Mouse (Mus musculus) mouse embryonic stem cell (cell line): ENCODE measurements around the gene Scaf11.

Source experiments
- in situ Hi-C, 2 experiments: fragments of 300-500 bp; cut with MboI; formaldehyde crosslinking; loops; 1 replicate in 1 of 2; 3 replicates in 1 of 2; pipeline ENCODE4 v1.14.3; 2019 to 2020; ENCODE audit warnings: low sequenced_read_pairs in 2 of 2, low pct_unique_long_range_greater_than_20kb in 1 of 2, mixed read lengths in 1 of 2; ENCODE audit not compliant: unreplicated experiment in 1 of 2

Scaf11 gene

DNA sequence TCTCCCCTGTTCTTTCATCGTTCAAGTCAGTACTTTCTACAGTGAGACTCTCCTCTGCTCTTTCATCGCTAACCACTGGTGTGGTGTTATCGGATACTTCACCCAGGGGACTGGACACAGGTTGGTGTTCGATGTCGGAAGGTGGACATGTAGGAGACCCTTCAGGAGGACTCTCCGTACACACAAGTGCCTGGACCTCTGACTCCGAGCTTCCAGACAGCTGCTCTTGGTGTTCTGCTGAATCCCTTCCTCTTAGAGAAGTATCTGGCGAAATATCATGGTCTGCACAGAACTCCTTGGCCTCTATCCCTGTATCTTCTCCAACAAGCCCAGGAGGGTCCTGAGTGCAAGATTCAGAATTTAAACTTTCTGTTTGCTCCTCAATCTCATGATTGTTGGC is 40.7 kb downstream of the Scaf11 start:
- in situ Hi-C loops = no loop called here

DNA sequence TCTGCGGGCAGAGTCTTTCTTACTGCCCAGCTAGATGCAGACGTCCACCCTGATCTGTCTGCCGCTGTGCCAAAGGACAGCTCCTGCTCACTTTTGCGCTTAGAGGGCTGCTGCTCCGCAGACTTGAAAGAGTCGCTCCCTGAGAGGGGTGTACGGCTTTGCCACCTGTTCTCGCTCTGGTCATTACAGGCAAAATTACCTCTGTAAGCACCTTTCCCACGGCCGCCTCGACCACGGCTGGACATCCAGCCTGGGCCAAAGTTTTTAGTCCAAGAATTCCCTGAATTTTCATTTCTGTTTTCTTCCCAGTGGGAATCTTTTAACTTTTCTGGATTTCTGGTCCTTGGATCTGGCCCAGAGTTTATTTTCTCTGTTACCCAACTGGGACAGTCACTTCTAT is 42.5 kb downstream of the Scaf11 start:
- in situ Hi-C loops = no loop called here

DNA sequence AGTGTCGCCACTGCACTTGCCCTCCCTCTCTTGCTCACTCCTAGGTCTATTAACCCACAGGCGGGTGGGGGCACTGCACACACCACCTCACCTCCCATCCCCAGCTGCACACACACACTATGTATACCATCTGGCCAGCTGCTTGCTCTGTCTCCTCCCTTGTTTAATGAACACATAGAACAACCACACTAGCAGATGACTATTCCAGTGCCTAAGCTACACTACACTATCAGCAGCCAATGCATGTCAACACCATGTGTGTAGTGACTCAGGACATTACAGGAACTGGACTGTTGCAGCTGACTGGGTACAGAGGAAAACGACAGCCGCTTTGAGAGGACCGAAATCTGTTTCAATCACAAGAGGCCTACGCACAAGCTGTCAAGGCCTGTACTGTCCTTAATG is 51.9 kb downstream of the Scaf11 start:
- in situ Hi-C loops = no loop called here

DNA sequence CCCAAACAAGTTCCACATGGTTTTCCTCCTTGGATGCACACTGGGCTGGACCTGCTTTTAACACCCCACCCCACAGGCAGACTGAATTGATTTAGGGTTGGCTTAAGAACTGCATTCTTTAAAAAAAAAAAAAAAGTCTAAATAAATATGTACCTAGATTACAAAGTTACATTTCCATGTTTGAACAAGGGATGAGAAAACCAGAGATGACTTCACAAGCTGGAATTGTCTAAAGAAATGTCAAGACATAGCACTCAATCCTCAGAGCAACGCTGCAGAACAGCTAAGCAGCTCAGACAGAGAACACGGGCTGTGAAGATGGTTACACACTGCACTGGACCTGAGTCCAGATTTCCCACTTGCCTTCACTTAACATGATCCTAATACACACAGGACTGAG is 53.5 kb downstream of the Scaf11 start:
- in situ Hi-C loops = no loop called here

DNA sequence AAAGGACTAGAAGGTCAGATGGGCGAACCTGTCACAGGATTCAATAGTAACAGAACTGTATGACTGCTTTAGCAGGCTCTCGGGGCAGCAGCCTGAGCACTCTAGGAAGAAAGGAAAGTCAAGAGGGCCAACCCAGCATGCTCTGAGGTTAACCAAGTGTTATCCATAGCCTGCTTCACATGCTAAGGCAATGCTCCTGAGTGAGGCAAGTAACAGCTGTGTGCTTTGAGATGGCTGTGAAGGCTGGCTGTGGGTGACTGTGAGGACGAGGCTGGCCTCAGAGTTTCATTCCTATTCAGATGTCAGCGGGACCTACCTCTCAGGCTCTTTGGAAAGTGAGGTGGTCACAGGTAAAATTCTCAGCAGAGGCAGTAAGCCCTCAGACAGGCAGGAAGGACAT is 54.4 kb downstream of the Scaf11 start:
- in situ Hi-C loops = no loop called here

DNA sequence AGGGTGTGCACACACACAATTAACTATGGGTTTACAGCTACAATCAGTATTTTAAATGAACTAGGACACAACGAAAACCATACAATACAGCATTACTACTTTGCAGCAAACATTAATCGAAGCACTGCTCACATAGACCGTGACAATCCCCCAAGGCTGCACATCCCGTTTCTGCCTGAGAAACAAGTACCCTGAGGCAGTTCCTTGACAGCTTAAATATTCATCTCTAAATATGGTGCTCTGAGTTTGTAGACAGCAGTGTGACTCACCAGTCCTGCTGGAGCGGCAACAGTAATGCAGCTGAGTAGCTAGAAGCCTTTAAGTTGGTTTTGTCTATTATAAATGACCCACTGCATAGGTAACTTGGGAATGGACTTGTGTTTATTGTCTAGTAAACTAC is 55.1 kb downstream of the Scaf11 start:
- in situ Hi-C loops = no loop called here

DNA sequence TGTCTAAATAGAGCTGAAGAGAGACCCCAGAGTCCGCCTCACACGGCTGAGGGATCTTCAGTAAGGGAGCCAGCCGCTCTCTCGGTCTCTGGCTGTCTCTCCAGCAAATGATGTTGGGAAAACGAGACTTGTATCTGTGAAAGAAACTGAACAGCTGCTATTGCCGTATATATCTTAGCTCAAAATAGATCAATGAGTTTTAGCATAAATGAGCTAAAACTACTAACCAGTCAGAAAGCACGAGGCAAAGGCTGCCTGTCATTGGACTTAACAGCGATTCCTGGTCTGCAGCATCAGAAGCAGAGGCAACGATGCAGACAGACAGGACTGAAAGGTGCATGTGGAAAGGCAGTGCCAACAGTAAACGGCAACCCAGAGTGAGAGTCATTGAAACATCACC is 62.3 kb downstream of the Scaf11 start:
- in situ Hi-C loops = no loop called here

DNA sequence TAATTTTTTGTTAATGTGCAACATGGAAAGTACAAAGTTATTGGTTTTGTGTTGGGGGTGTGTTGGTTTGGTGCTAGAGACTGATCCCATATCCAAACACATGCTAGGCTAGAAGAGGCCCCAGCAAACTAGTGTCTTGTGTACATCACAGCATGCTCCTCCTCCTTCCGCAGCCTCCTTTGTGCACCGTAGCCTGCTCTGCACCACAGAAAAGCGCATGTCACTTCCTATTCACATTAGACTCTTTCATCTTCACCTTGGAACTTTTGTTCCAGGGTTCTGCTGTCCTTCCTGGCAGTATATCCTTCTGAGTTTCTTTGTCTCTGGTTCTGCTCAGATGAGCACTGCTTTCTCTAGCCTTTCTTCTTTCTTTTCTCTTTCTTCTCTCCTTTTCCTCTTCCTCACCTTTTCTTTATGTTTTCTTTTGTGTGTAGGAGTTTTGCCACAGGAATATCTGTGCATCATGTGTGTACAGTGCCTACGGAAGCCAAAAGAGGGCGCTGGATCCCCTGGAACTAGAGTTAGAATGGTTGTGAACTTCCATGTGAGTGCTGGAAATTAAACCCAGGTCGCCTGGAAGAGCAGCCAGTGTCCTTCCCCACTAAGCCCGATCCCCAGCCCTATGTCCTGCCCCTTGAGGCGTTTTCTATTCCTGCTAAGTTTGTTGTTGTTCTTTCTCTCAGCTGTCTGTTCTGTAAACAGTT is 63.9 kb downstream of the Scaf11 start:
- in situ Hi-C loops = no loop called here

DNA sequence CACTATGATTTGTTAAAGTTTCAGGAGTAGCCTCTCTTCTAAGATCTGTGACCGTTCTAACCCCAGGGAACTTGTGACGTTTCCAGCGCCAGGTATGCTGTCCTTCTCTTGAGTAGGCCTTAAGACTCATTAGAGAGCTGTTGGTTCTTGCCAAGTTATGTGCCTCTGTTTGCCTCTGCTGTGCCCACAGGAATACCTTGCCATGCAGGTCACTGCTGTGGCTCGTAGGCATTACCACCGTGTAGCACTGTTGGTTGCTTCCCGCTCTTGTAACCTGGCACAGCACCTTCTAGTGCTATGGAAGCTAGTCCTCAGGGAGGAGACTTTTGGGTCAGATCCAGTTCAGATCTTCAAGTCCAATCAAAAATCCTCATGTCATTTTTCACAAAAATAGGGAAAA is 65.6 kb downstream of the Scaf11 start:
- in situ Hi-C loops = no loop called here

DNA sequence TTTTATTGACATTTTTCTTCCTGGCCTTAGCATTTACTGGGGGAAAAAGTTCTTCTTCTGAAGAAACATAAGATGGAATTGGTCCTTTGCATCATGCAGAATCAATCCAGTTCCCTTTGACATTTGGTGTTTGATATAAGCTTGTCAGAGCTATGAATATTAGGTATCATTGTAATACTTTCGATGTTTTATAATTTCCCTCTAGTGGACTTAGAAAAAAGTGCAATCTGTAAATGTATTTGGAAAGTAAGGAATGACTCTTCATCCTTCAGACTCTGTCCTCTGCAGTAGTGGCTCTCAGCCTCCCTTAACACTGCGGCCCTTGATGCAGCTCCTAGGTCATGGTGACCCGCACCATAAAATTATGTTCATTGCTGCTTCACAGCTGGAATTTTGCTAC is 67.8 kb downstream of the Scaf11 start:
- in situ Hi-C loops = no loop called here

DNA sequence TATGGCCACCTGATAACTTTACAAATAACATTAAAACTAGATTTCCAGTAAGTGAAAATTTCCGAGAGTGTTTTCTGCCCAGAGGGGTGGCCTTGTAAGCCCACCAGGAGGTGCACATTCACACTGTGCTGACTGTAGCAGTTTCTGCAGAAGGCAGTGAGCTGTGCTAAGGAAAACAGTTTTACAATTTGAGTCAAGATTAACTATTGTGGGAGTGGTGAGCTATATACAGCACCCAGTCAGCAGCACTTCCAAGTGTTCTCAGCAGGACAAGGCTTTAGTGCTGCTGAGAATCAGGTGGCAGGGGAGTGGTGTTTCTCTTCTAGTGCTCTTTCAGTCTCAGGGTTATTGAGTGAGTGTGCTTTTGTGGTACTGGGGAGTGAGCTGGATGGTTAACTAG is 72.1 kb downstream of the Scaf11 start:
- in situ Hi-C loops = no loop called here

DNA sequence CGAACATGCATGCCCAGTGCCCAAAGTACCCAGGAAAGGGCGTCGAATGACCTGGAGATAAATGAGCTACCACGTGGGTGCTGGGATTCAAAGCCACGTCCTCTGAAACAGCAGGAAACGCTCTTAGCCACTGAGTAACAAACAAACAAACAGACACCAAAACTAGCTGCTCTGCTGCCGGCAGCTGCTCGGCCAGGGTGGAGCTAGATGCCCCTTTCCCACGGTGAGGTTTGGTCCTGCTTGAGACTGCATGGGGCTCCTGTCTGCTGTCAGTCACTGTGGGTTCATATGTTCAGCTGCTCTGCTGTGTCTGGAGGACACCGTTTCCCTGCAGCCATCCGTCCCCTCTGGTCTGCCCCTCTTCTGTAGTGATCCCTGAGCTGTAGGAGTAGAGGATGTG is 78.4 kb downstream of the Scaf11 start:
- in situ Hi-C loops = no loop called here

DNA sequence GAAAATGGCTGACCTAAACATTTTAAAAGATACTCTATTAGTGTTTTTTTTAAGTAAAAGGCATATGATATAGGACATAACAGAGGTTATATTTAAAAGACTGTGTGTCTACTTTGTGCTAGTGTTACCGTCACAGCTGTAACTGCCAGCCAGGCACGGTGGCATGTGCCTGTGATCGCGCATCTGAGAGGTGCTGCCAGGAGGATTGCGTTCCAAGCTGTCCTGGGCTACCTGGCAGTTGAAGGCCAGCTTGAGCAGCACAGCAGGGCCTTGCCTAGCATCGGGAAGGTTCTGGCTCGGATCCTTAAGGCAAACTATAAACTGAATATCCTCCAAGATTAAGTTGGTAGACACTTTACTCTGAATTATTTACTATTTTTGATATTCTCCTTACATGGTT is 82.9 kb downstream of the Scaf11 start:
- in situ Hi-C loops = no loop called here

DNA sequence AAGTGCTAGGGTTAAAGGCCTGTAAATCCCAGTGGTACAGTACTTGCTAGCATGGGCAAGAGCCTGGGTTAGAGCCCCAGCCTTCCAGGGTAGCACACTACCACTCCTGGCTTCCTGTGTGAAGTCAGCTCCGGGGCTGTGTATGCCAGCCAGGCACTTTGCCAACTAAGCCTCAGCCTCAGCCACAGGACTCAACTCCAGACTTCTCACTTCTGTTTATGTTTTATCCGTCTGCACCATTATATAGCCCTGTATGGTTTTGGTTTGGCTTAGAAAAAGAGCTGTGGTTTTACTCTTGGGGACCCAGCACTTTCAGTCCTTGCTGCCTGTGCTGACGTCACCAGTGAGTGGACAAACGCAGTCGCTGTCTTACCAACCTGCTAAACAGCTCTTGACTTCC is 83.4 kb downstream of the Scaf11 start:
- in situ Hi-C loops = no loop called here

DNA sequence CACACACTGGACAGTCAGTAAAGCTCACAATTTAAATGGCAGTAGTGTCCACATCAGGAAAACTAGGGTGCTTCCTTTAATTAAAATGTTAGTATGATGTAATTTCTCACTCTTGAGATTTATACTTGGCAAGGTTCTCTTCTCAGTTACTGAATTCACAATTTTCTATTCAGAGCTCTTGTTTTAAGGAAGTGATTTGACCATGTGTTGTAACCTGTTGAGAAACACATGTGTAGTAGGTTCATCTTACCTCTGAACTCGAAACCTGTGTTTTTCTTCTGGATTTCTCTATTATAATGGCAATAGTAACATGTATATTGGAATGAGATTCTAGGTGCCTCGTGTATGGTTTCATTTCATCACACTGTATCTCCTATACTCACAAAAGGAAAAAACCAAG is 84.4 kb downstream of the Scaf11 start:
- in situ Hi-C loops = no loop called here

DNA sequence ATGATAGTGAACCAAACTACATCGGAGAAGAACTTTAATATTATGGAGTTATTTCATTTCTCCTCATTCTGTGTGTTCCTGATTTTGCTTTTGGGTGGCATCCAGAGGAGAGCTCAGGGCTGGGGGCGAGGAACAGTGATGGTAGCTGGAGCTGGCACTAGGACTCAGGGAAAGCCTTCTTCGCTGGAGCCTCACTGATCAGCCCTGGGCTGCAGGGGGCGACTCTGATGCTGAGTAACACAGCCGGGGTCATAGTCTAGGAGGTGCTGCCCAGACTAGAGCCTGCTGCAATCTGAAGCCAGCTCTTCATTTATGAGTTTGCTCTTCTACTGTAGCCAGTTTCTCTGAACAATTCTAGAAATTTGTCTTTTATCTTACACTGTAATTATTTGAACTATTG is 87.5 kb downstream of the Scaf11 start:
- in situ Hi-C loops = no loop called here

DNA sequence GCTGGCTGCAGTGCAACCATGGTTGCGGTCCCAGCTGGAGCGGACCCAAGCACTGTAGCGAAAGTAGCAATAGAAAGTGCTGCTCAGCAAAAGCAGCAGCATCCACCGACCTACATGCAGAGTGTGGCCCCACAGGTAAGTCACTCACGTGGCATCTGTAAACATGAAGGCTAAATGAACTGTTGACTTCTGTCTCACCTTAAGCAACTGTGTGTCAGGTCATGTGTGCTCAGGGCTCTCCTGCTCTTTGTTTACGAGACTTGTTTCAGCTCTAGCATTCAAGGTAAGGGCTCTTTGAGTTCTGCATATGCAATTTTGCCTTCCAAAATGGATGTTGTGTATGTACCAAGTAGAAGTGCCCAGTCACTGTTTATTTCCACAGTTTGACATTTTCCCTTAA is 88.0 kb downstream of the Scaf11 start:
- in situ Hi-C loops = no loop called here

DNA sequence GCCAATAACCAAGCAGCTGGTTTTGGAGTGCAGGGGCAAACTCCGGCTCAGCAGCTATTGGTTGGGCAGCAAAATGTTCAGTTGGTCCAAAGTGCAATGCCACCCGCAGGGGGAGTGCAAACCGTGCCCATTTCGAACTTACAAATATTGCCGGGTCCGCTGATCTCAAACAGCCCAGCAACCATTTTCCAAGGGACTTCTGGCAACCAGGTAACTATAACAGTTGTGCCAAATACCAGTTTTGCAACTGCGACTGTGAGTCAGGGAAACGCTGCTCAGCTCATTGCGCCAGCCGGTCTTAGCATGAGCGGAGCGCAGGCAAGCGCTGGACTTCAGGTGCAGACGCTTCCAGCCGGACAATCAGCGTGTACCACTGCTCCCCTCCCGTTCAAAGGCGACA is 89.3 kb downstream of the Scaf11 start:
- in situ Hi-C loops = no loop called here

DNA sequence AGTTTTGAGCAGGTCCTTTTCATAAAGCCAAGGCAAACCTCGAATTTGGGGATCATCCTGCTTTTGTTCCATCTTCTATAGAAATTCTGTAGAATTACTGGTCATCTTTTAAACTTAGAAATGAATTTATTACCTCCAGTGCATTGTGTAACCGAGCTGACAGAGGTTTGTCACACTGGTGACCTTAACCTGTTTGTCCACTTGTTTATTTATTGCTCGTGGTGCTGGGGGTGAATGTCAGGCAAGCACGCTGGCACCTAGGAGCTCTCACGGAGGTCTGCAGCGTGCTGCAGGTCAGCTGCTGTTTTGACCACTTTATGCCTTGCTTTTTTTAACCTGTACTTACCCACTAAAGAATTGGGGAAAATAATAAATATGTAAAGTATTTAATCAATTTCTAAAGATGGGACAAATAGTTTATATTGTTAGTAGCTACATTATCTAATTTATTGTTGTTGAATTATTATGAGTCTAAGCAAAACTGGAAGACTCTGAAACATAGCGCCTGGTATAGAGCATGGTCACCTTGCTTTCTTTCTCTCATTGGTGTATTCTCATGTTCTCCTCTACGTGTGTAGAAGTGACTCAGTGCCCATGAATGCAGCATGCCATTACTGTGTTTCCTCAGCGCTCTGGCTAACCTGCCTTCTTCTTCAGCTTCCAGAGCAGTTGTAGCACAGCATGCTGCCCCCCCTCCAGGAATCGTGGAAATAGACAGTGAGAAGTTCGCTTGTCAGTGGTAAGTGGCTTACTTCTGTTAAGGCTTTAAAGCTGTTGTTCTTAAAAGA is 94.3 kb downstream of the Scaf11 start:
- in situ Hi-C loops = no loop called here

DNA sequence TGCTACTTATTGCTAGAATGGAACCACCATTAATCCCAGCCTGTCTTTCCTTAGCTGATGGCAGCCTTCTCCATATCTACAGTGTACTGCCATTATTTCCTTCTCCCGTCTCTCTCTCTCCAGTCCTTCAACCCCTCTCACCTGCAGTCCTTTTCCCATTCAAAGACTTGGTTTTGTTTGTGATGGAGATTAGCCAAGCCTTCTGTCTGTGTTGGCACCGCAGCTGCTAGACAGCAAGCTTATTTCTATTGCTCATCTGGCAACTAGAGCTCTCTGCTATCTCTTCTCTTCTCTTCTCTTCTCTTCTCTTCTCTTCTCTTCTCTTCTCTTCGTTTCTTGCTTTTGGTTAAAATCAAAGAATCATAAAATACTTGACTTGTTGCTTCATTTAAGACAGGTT is 95.3 kb downstream of the Scaf11 start:
- in situ Hi-C loops = no loop called here
